Mouse (Mus musculus): ENCODE results near the gene Gucd1. TPM values are rescaled to one million over a fixed set of nuclear protein-coding genes. Genes with fewer than 3 reads are reported as not detected.
"Not testable (repeated sequence)": the region's sequence is repeated elsewhere in the genome, so short reads cannot be mapped to it uniquely, and the experiment has no call there.

The Gucd1 gene
- polyA plus RNA-seq, 1 experiment from 2014 or later = 23.6 TPM

DNA sequence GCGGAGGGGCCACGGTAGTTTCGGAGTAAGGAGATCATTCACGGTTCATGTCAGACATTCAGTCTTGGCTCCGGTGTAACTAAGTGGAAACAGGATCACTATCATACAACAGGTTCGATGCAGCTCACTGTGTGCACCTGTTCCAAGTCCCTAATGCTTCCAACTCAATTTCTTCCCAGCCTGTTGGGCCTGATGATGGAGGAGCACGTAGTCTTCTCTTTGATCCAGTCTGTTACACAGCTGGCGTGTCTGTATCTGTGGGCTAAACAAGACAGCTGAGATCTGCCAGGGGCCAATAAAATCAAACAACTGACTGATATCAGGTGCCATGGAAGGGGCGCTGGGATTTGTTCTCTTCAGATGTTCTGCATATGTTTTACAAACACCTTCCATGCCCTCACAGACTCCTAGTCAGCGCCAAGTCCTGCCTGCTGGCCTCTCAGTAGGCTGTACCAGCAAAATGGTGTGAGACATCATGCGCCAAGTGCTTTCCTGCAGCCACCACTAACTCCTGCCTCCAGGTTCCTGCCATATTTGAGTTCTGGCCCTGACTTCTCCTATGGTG, 34.8 kb downstream of the Gucd1 start:
- Histone ChIP-seq H3K27ac (no peak overlapping the region), H3K4me3 (no peak overlapping the region), H3K9me3 (no peaks in the 10 kb centered on the region), H3K9ac (no peak overlapping the region), H3K4me1 (peaks cover 4% of the 10 kb centered on the region; the same call in 1 of the 2 replicates), H3K27me3 (no peaks in the 10 kb centered on the region), H3K4me2 (no peak overlapping the region), H3K36me3 (no peaks in the 10 kb centered on the region)
- no peak for ATAC-seq (ENCODE audit: borderline replicate concordance, extremely low read depth, low FRiP score, low TSS enrichment)
- WGBS = 83% methylated on average over 11 of the region's 11 CpGs

- Histone ChIP-seq H3K9ac (no peak overlapping the region), H3K36me3 (no peaks in the 10 kb centered on the region), H3K4me1 (peaks cover 4% of the 10 kb centered on the region; the same call in 1 of the 2 replicates), H3K4me3 (no peak overlapping the region), H3K27ac (no peak overlapping the region), H3K27me3 (no peaks in the 10 kb centered on the region), H3K4me2 (no peak overlapping the region), H3K9me3 (no peaks in the 10 kb centered on the region)
- ATAC-seq (ENCODE audit: borderline replicate concordance, extremely low read depth, low FRiP score, low TSS enrichment) = no peak
- WGBS = 69% methylated on average over 5 of the region's 5 CpGs
These were observed 35.5 kb downstream of the Gucd1 start for GRCm38 (mm10) chr10:75482271-75482670.

DNA sequence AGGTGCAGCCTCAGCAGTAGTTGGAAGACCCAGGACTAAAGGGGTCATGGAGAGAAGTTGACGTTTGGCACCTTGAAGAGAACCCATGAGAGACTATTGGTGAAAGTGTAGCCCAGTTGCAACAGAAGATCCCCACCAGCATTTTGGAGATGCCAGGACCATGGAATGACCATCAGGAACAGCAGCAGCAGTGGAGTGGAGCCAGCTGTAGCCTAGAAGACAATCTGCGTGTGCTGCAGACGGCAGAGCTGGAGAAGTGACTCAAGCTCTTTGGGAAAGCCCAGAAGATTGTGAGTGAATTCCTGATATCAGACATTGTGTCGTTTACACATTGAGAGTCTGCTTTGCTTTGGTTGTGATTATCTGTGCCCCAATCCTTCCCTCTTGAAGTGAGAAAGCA, 36.1 kb downstream of the Gucd1 start:
- Histone ChIP-seq H3K4me2 (no peak overlapping the region), H3K27me3 (no peaks in the 10 kb centered on the region), H3K9me3 (no peaks in the 10 kb centered on the region), H3K4me1 (peaks cover 4% of the 10 kb centered on the region; the same call in 1 of the 2 replicates), H3K9ac (no peak overlapping the region), H3K27ac (no peak overlapping the region), H3K36me3 (no peaks in the 10 kb centered on the region), H3K4me3 (no peak overlapping the region)
- 71% methylated on average over 4 of the region's 4 CpGs for WGBS
- ATAC-seq (ENCODE audit: borderline replicate concordance, extremely low read depth, low FRiP score, low TSS enrichment) = no peak

DNA sequence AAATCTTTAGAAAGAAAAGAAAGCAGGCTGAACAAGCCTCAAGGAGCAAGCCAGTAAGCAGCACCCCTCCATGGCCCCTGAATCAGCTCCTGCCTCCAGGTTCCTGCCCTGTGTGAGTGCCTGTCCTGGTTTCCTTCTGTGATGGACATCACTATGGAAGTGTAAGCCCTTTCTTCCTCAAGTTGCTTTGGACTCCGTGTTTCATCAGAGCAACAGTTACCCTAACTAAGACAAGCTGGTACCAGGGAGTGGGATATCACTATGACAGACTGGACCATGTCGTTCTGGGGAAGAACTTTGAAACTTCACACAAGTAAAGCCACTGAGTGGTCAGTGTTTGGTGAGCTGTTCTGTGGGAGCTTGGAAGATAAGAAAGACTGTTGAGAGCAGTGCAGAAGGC, 37.8 kb downstream of the Gucd1 start:
- no peaks in the 10 kb centered on the region for H3K36me3 ChIP-seq
- ATAC-seq (ENCODE audit: borderline replicate concordance, extremely low read depth, low FRiP score, low TSS enrichment) = no peak
- 70% methylated on average over 2 of the region's 2 CpGs for WGBS

DNA sequence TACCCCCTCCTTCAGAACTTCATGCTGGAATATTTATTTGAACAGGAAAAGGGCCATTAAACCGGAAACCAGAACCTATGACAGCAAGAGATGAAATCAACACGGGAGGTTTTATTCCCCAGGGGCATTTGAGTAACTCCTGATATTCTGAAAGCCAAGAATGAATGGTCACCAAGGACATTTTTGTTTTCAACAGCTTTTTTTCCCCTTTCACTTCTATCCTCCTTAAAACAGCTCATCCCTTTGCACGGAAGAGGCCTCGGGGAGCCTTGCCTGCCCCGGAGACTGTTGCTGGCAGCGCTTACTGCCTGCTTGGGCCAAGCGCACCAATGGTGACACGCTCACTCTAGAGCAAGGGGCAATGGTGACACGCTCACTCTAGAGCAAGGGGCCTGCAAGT, 40.7 kb downstream of the Gucd1 start:
- Histone ChIP-seq H3K4me1 (0 out of 2 replicates have a peak, but pooled peaks cover 7% of the 10 kb centered on the region), H3K9ac (no peak overlapping the region), H3K27ac (no peak overlapping the region), H3K36me3 (no peaks in the 10 kb centered on the region), H3K9me3 (no peaks in the 10 kb centered on the region), H3K27me3 (no peaks in the 10 kb centered on the region), H3K4me2 (no peak overlapping the region), H3K4me3 (no peak overlapping the region)
- 0 out of 2 replicates have a peak, but pooled peaks have one; percentile 23 for ATAC-seq (ENCODE audit: borderline replicate concordance, extremely low read depth, low FRiP score, low TSS enrichment)
- WGBS = 45% methylated on average over 9 of the region's 9 CpGs

More for the DNA sequence above, 37.8 kb downstream of the Gucd1 start:
- Histone ChIP-seq H3K4me2 (no peak overlapping the region), H3K27ac (no peak overlapping the region), H3K4me1 (0 out of 2 replicates have a peak, but pooled peaks cover 5% of the 10 kb centered on the region), H3K4me3 (no peak overlapping the region), H3K27me3 (no peaks in the 10 kb centered on the region), H3K9me3 (no peaks in the 10 kb centered on the region), H3K9ac (no peak overlapping the region)

DNA sequence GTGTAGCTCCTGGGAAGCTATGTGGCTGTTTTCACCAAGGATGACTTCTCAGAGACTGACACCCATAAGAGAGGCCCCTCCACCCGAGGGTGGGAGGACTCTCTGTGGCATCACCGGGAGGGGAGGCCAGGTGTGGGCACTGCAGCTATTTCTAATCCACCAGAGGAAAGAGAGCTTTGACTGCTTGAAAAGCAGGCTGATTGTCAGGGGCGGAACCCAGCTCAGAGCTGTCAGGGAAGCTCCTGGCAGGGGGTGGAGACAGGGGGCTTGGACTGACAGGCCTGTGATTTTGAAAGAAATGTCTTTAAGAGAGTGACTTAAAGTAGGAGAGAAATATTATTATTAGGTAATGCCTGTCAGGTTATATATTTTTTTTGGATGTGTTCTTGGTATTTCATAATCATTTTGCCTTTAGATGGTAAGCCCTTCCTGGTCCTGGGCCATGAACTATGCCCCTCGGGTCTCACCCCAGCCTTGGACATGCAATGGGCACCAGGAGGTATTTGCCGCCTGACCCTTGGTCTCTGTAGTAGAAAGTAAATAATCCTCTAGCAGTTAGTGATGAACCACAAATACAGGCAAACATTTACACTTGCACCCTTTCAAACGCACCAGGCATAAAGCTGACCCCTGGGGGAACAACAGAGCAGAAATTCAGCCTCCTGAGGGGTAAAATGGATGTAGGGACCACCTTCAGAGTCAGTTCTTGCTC, 42.5 kb downstream of the Gucd1 start:
- ATAC-seq (ENCODE audit: borderline replicate concordance, extremely low read depth, low FRiP score, low TSS enrichment); H3K4me3 ChIP-seq; H3K4me1 ChIP-seq; H3K9me3 ChIP-seq; H3K4me2 ChIP-seq; H3K36me3 ChIP-seq; H3K9ac ChIP-seq; H3K27me3 ChIP-seq: not testable (repeated sequence)
- 38% methylated on average over 5 of the region's 6 CpGs for WGBS
- H3K27ac ChIP-seq = 0 out of 2 replicates have a peak overlapping the region, but pooled peaks have one; percentile 8

DNA sequence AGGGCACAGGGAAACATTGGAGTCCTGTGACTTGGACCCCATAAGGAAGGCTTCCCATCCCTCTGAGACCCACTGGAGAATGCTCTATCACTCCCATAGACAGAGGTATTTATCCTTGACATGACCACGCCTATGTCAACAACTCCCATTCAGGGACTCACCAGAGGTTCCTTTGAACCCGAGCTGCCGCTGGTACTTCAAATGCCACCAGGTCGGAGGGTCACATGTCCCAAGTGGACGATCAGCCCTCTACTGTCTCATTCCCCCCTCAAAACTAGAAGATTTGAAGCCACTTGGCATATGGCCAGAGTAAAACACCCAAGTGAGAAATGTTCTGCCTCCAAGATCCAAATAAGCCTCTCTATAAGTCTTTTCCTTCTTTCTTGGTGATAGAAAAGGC, 43.2 kb downstream of the Gucd1 start:
- Histone ChIP-seq H3K9me3 (no peaks in the 10 kb centered on the region), H3K4me2 (no peak overlapping the region), H3K27ac (0 out of 2 replicates have a peak overlapping the region, but pooled peaks have one; percentile 8), H3K27me3 (no peaks in the 10 kb centered on the region), H3K36me3 (no peaks in the 10 kb centered on the region), H3K9ac (no peak overlapping the region), H3K4me3 (no peak overlapping the region), H3K4me1 (0 out of 2 replicates have a peak, but pooled peaks cover 7% of the 10 kb centered on the region)
- no peak for ATAC-seq (ENCODE audit: borderline replicate concordance, extremely low read depth, low FRiP score, low TSS enrichment)
- WGBS = 21% methylated on average over 5 of the region's 5 CpGs

GRCm38 (mm10) chr10:75473411-75473810, 44.4 kb downstream of the Gucd1 start:
- no peak for ATAC-seq (ENCODE audit: borderline replicate concordance, extremely low read depth, low FRiP score, low TSS enrichment)

DNA sequence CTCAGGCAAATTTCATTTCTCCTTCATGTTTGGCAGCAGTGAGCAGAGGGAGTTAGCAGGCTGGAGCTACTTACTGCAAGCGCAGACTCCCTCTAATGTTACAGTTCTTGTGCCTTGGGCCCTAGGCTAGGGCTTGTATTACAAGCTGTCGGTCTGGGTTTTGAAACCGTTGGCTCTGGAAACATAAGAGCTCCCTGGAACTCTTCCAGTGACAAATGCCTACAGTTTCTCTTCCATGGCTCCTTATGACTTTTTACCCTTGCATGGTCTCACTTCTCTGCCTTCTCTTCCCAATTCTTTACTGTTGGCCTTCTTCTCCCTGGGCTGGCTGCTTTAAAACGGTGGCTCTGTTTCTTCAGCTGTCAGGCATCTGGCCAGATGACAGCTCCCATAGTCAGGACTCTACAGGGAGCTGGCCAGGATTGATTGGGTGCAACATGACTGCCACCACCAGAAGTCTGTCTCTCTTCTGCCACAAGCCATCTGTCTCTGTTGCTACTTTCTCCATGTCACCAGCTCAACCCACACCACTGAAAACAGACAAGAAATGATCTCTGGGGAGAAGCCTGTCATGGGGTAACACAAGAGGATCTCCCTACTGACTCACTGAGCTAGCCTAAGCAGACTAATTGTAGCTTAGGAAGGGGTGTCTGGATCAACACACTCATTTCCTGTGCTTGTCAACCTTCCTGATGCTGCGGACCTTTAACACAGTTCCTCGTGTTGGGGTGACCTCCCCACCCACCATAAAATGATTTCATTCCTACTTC, 51.8 kb downstream of the Gucd1 start:
- no peak overlapping the region for H3K4me2 ChIP-seq
- peak; percentile 97 for ATAC-seq (ENCODE audit: borderline replicate concordance, extremely low read depth, low FRiP score, low TSS enrichment)

More at GRCm38 (mm10) chr10:75473411-75473810, 44.4 kb downstream of the Gucd1 start:
- Histone ChIP-seq H3K4me3 (no peak overlapping the region), H3K4me1 (0 out of 2 replicates have a peak, but pooled peaks cover 7% of the 10 kb centered on the region), H3K4me2 (no peak overlapping the region), H3K9me3 (no peaks in the 10 kb centered on the region), H3K27me3 (no peaks in the 10 kb centered on the region), H3K36me3 (no peaks in the 10 kb centered on the region), H3K27ac (no peak overlapping the region), H3K9ac (no peak overlapping the region)
- WGBS = 73% methylated on average over 8 of the region's 8 CpGs

DNA sequence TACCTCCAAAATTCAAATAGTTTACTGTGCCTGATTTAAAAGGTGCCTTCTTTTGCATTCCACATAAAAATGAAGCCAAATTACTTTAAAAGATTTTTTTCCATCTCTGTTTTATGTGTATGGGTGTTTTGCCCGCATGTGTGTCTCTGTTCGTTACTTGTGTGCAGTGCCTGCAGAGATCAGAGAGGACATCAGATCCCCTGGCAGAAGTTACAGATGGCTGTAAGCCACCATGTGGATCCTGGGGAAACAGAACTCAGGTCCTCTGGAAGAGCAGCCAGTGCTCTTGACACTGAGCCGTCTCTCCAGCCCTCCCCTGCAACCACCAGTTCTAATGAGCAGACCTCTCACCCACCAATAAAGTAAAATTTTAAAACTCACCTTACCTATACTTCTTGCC, 55.0 kb downstream of the Gucd1 start:
- Histone ChIP-seq H3K27me3 (no peaks in the 10 kb centered on the region), H3K9ac (no peak overlapping the region), H3K9me3 (no peaks in the 10 kb centered on the region), H3K4me1 (peaks cover 25% of the 10 kb centered on the region), H3K36me3 (no peaks in the 10 kb centered on the region), H3K27ac (no peak overlapping the region), H3K4me2 (no peak overlapping the region), H3K4me3 (no peak overlapping the region)
- WGBS = 79% methylated on average over 3 of the region's 3 CpGs
- ATAC-seq (ENCODE audit: borderline replicate concordance, extremely low read depth, low FRiP score, low TSS enrichment) = no peak

More for the DNA sequence above, 51.8 kb downstream of the Gucd1 start:
- H3K9me3 ChIP-seq = no peaks in the 10 kb centered on the region
- no peaks in the 10 kb centered on the region for H3K36me3 ChIP-seq
- peak overlapping the region; percentile 76 for H3K27ac ChIP-seq
- H3K27me3 ChIP-seq = no peaks in the 10 kb centered on the region
- 16% methylated on average over 6 of the region's 6 CpGs for WGBS
- no peak overlapping the region for H3K9ac ChIP-seq
- H3K4me1 ChIP-seq = peaks cover 25% of the 10 kb centered on the region
- no peak overlapping the region for H3K4me3 ChIP-seq

- no peaks in the 10 kb centered on the region for H3K27me3 ChIP-seq
- WGBS = 72% methylated on average over 4 of the region's 4 CpGs
- H3K4me3 ChIP-seq = no peak overlapping the region
- no peaks in the 10 kb centered on the region for H3K36me3 ChIP-seq
- H3K27ac ChIP-seq = no peak overlapping the region
- ATAC-seq (ENCODE audit: borderline replicate concordance, extremely low read depth, low FRiP score, low TSS enrichment) = no peak
- no peak overlapping the region for H3K4me2 ChIP-seq
- no peaks in the 10 kb centered on the region for H3K9me3 ChIP-seq
- no peak overlapping the region for H3K9ac ChIP-seq
- H3K4me1 ChIP-seq = peaks cover 7% of the 10 kb centered on the region; the same call in 1 of the 2 replicates
These were observed 59.4 kb downstream of the Gucd1 start for GRCm38 (mm10) chr10:75458329-75458728.

GRCm38 (mm10) chr10:75457852-75458251, 59.9 kb downstream of the Gucd1 start:
- no peak overlapping the region for H3K4me2 ChIP-seq
- H3K27me3 ChIP-seq = no peaks in the 10 kb centered on the region
- H3K36me3 ChIP-seq = no peaks in the 10 kb centered on the region
- no peaks in the 10 kb centered on the region for H3K9me3 ChIP-seq
- peaks cover 7% of the 10 kb centered on the region; the same call in 1 of the 2 replicates for H3K4me1 ChIP-seq
- no peak overlapping the region for H3K9ac ChIP-seq
- ATAC-seq (ENCODE audit: borderline replicate concordance, extremely low read depth, low FRiP score, low TSS enrichment) = no peak
- H3K27ac ChIP-seq = no peak overlapping the region
- no peak overlapping the region for H3K4me3 ChIP-seq
- WGBS = 64% methylated on average over 1 of the region's 1 CpGs
